Mouse (Mus musculus) C2C12 (cell line): Measurements from ENCODE around the gene Lyrm1. TPM values are rescaled to one million over a fixed set of nuclear protein-coding genes. Genes with fewer than 3 reads are reported as not detected.

ENCODE experiments used
- H3K27me3 ChIP-seq: one replicate; pipeline ENCODE4 v1.6.1; 2011; ENCODE audit not compliant: control insufficient read depth, insufficient read depth, insufficient read length
- H3K36me3 ChIP-seq: one replicate; pipeline ENCODE4 v1.6.1; 2011; ENCODE audit not compliant: control insufficient read depth, insufficient read depth
- H3K4me3 ChIP-seq: one replicate; pipeline ENCODE4 v1.5.1; 2011; ENCODE audit warnings: mild to moderate bottlenecking, control low read depth; ENCODE audit not compliant: poor library complexity, insufficient read depth, severe bottlenecking
- H3K79me2 ChIP-seq: one replicate; pipeline ENCODE4 v1.6.1; 2011; ENCODE audit not compliant: control insufficient read depth, insufficient read depth
- H3K79me3 ChIP-seq: one replicate; pipeline ENCODE4 v1.6.1; 2011; ENCODE audit warnings: low read depth, control low read depth
- H3ac ChIP-seq: one replicate; pipeline ENCODE3; 2011; ENCODE audit warnings: low read depth; ENCODE audit not compliant: control insufficient read depth, insufficient read length
- CEBPB ChIP-seq: IDR thresholded peaks from one replicate; pipeline ENCODE4 v1.6.1; 2011; ENCODE audit warnings: low read depth, mild to moderate bottlenecking, control low read depth, moderate library complexity
- CTCF ChIP-seq: IDR thresholded peaks from one replicate; pipeline ENCODE4 v1.5.1; 2011; ENCODE audit not compliant: control insufficient read depth, insufficient read depth, insufficient read length
- FOSL1 ChIP-seq: IDR thresholded peaks from one replicate; pipeline ENCODE4 v1.8.0; 2011; ENCODE audit warnings: mild to moderate bottlenecking, low read length; ENCODE audit not compliant: poor library complexity, insufficient read depth, severe bottlenecking
- MAX ChIP-seq: IDR thresholded peaks from one replicate; pipeline ENCODE4 v1.6.1; 2011; ENCODE audit warnings: mild to moderate bottlenecking, control low read depth
- MYOD1 ChIP-seq: IDR thresholded peaks from one replicate; pipeline ENCODE4 v1.6.1; 2011; ENCODE audit warnings: low read depth; ENCODE audit not compliant: control insufficient read depth, insufficient read length
- MYOG ChIP-seq: IDR thresholded peaks from one replicate; pipeline ENCODE4 v1.6.1; 2011; ENCODE audit not compliant: control insufficient read depth, insufficient read length; ENCODE audit errors: extremely low read depth
- USF1 ChIP-seq: IDR thresholded peaks from one replicate; pipeline ENCODE4 v1.6.1; 2011; ENCODE audit warnings: low read depth, mild to moderate bottlenecking, control low read depth, moderate library complexity
- polyA plus RNA-seq: library from polyadenylated mRNA; unstranded; fragments of >200 nt; fragmentation: generic; extraction: Trizol; gene quantifications from one replicate; pipeline ENCODE4 v1.2.1, GENCODE M21; 2012; ENCODE audit warnings: missing spikeins

The Lyrm1 gene
- polyA plus RNA-seq, 1 experiment, result 2.2 TPM

DNA sequence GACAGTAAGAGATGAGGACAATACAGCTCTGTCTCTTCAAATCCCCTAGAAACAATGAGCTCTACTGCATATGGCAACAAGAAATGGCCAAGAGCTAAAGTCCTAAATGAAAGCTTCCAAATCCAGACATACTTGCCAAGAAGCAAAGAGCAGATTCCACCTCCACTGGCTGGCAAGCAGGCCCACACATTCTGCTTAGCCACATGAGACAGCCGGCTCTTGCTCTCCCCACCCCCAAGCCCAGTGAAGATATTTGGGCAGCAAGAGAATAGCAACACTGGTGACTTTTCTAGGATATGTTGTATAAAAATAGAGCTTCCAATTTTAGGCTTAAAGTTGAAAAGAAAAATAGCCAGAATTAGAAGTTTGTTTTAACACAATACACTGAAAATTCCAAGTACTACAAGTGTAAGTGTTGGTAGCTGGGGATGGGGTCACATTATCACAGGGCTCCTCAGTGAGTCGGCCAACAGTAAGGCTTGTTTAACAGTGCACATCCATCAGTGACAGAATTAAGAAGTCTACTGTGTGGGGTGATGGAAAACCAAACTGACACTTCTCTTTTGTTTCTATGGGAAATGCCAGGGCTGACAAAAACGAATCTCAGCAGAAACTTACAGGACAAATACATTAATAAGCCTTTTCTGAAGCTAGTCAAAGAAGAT, 19.8 kb upstream of the Lyrm1 start:
- peaks cover 4% of the 10 kb centered on the region for H3K36me3 ChIP-seq
- H3K4me3 ChIP-seq, result no peak overlapping the region
- no peaks in the 10 kb centered on the region for H3K27me3 ChIP-seq
- H3K79me3 ChIP-seq, result peaks cover 2% of the 10 kb centered on the region
- H3ac ChIP-seq, result no peak overlapping the region
- H3K79me2 ChIP-seq, result peaks cover 3% of the 10 kb centered on the region
- TF ChIP-seq FOSL1 (no peak), MYOD1 (no peak), MAX (no peak), CTCF (no peak), CEBPB (no peak), MYOG (no peak), USF1 (no peak)

DNA sequence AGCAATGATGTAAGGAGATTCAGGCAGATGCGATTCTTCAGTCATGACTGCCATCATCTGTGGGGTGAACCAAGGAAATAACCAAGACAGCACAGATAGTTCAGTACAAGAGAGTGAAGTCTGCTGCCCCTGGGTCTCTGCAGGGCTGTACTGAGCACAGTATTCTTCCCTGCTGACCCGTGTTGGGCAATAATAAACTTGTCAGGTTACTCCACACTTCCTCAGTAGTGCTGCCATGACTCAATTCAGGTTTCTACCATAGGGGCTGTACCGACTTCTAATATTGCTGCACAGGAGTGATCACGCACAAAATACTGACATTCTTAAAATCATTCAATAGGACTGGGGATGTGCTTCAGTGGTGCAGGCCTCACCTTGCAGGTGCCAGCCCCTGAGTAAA, 16.5 kb upstream of the Lyrm1 start:
- H3K27me3 ChIP-seq, result no peaks in the 10 kb centered on the region
- peaks cover 12% of the 10 kb centered on the region for H3K79me2 ChIP-seq
- peaks cover 2% of the 10 kb centered on the region for H3K79me3 ChIP-seq
- H3K4me3 ChIP-seq, result no peak overlapping the region
- no peak overlapping the region for H3ac ChIP-seq
- TF ChIP-seq MAX, result no peak
- TF ChIP-seq FOSL1, result no peak
- TF ChIP-seq CTCF, result no peak
- no peak for TF ChIP-seq USF1
- no peak for TF ChIP-seq MYOG
- TF ChIP-seq MYOD1, result no peak
- TF ChIP-seq CEBPB, result no peak
- peaks cover 4% of the 10 kb centered on the region for H3K36me3 ChIP-seq

- Histone ChIP-seq H3ac (no peak overlapping the region), H3K79me3 (peaks cover 2% of the 10 kb centered on the region), H3K79me2 (peaks cover 16% of the 10 kb centered on the region)
Measured at GRCm38 (mm10) chr7:119880345-119880744, 15.3 kb upstream of the Lyrm1 start.

DNA sequence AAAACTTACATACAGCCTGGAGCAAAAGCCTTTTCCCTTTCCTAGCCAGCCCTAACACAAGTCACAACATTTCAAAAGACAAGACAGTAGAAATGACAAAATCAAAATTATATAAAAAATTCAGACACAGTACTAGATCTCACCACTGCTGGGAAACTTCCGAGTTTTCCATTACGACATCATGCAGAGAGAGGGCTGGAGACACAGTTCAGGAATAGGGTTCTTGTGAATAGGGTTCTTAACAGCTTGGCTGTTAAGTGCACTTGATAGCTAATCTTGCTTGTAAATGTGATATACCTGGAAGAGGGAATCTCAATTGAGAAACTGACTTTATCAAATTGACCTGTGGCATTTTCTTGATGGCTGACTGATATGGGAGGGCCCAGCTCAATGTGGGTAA, 14.4 kb upstream of the Lyrm1 start:
- Histone ChIP-seq H3K79me2 (peaks cover 20% of the 10 kb centered on the region), H3ac (no peak overlapping the region), H3K4me3 (no peak overlapping the region), H3K27me3 (no peaks in the 10 kb centered on the region), H3K36me3 (no peaks in the 10 kb centered on the region), H3K79me3 (peaks cover 2% of the 10 kb centered on the region)
- no peak for TF ChIP-seq USF1
- no peak for TF ChIP-seq CTCF
- no peak for TF ChIP-seq MYOG
- TF ChIP-seq MAX, result no peak
- TF ChIP-seq FOSL1, result no peak
- no peak for TF ChIP-seq CEBPB
- no peak for TF ChIP-seq MYOD1

More at GRCm38 (mm10) chr7:119880345-119880744, 15.3 kb upstream of the Lyrm1 start:
- Histone ChIP-seq H3K36me3 (no peaks in the 10 kb centered on the region), H3K4me3 (no peak overlapping the region), H3K27me3 (no peaks in the 10 kb centered on the region)
- TF ChIP-seq MYOD1 (no peak), CEBPB (peak; percentile 16)

- peaks cover 15% of the 10 kb centered on the region for H3K79me3 ChIP-seq
Measured at GRCm38 (mm10) chr7:119887887-119888286, 7.8 kb upstream of the Lyrm1 start.

More at GRCm38 (mm10) chr7:119887887-119888286, 7.8 kb upstream of the Lyrm1 start:
- H3ac ChIP-seq, result no peak overlapping the region
- peaks cover 5% of the 10 kb centered on the region for H3K36me3 ChIP-seq
- H3K4me3 ChIP-seq, result no peak overlapping the region
- TF ChIP-seq MYOD1 (no peak), MAX (no peak), CEBPB (no peak), FOSL1 (no peak), USF1 (no peak), CTCF (no peak), MYOG (no peak)
- H3K79me2 ChIP-seq, result peaks cover 64% of the 10 kb centered on the region
- no peaks in the 10 kb centered on the region for H3K27me3 ChIP-seq
